In genomic region chr12:26784426-26784825, GRCm38 (mm10) we compare ENCODE assay signal across 30 mouse cellular contexts.
"Had no signal": no experiment of that assay in that cellular context is flagged by ENCODE, and none has a peak within 500 bp of the region (broad histone marks: within the 10 kb centered on the region; RNA-seq: fewer than 3 reads in every experiment).

No protein-coding gene starts in this region.

- H3K27me3 ChIP-seq: heart, embryonic 13.5 days; heart, embryonic 15.5 days; hindbrain, embryonic 12.5 days; intestine, embryonic 15.5 days; limb, embryonic 12.5 days; liver, embryonic 13.5 days; liver, embryonic 15.5 days had no signal

- H3K9me3 ChIP-seq: heart, embryonic 13.5 days; heart, embryonic 15.5 days; hindbrain, embryonic 10.5 days; hindbrain, embryonic 12.5 days; intestine, embryonic 15.5 days; limb, embryonic 10.5 days; limb, embryonic 12.5 days; liver, embryonic 13.5 days; liver, embryonic 15.5 days had no signal

- H3K9ac ChIP-seq: heart, embryonic 13.5 days; heart, embryonic 15.5 days; hindbrain, embryonic 12.5 days; hindbrain, embryonic 14.5 days; intestine, embryonic 15.5 days; limb, embryonic 12.5 days; liver, embryonic 13.5 days; liver, embryonic 15.5 days; liver, postnatal 0 days had no signal

- DNase-seq: gastrocnemius, adult 2 months; gastrocnemius, postnatal 10 days; gastrocnemius, postnatal 25 days; heart, adult 2 months; heart, postnatal 14 days; heart, postnatal 4 days; kidney, adult 18-20 months; kidney, adult 8-10 months; kidney, postnatal 10 days; kidney, postnatal 25 days; kidney, postnatal 4 days; liver; liver, embryonic 13.5 days; liver, postnatal 0 days; lung, adult 2 months had no signal

- H3K27ac ChIP-seq: gastrocnemius, adult 2 months; heart, adult 2 months; heart, embryonic 13.5 days; heart, embryonic 15.5 days; hindbrain, embryonic 10.5 days; hindbrain, embryonic 12.5 days; hindbrain, embryonic 14.5 days; intestine, embryonic 15.5 days; layer of hippocampus, adult 2 months; left cerebral cortex, adult 2 months; limb, embryonic 10.5 days; limb, embryonic 12.5 days; liver, embryonic 13.5 days; liver, embryonic 15.5 days had no signal

- ATAC-seq: hindbrain, embryonic 16.5 days; inflammation-experienced regulatory T-cells, adult 6 months; intestine, embryonic 15.5 days; intestine, postnatal 0 days; liver, postnatal 0 days had no signal

- H3K36me3 ChIP-seq: heart, embryonic 13.5 days; heart, embryonic 15.5 days; hindbrain, embryonic 10.5 days; hindbrain, embryonic 12.5 days; intestine, embryonic 15.5 days; limb, embryonic 10.5 days; limb, embryonic 12.5 days; liver, embryonic 13.5 days; liver, embryonic 15.5 days had no signal

- H3K4me1 ChIP-seq: heart, embryonic 13.5 days; intestine, embryonic 15.5 days; limb, embryonic 10.5 days; limb, embryonic 12.5 days; liver, embryonic 13.5 days; liver, embryonic 15.5 days had no signal

- H3K4me2 ChIP-seq: heart, embryonic 13.5 days; heart, embryonic 15.5 days; hindbrain, embryonic 12.5 days; hindbrain, embryonic 14.5 days; intestine, embryonic 15.5 days; limb, embryonic 12.5 days; liver, embryonic 11.5 days; liver, embryonic 13.5 days; liver, embryonic 15.5 days had no signal

- H3K4me3 ChIP-seq: gastrocnemius, adult 2 months; heart, adult 2 months; heart, embryonic 13.5 days; heart, embryonic 15.5 days; hindbrain, embryonic 10.5 days; hindbrain, embryonic 12.5 days; intestine, embryonic 15.5 days; layer of hippocampus, adult 2 months; left cerebral cortex, adult 2 months; limb, embryonic 10.5 days; limb, embryonic 12.5 days; liver, embryonic 13.5 days; liver, embryonic 15.5 days had no signal
